Mouse (Mus musculus) neural tube, embryonic 10.5 days (tissue): ENCODE results near the gene Barx2.

Source experiments
- DNase-seq: peaks from one replicate; pipeline ENCODE4 v3.0.0-alpha.2; 2017; ENCODE audit warnings: low spot score; ENCODE audit errors: extremely low spot score

The Barx2 gene

GRCm38 (mm10) chr9:31839106-31840027 lies 73.9 kb downstream of the Barx2 start:
- no peak for DNase-seq

- DNase-seq = no peak
These were observed 75.2 kb downstream of the Barx2 start for GRCm38 (mm10) chr9:31838047-31838446.

DNA sequence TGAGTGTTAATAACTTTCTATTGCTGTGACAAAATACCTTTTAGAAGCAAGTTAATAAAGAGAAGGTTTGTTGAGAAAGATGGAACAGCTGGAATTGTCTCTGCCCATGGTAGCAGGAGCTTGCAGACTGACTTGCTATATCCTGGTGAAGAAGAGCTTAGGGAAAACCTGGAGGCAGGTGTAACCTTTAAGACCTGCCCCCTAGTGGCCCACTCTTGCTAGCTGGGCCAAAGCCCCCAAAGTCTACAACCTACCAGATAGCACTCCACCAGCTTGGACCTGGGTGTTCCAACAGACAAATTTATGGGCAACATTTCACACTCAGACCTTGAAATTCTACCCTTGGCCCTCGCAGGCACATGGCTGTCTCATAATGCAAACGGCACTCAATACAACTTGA lies 104.5 kb downstream of the Barx2 start:
- DNase-seq = no peak

DNA sequence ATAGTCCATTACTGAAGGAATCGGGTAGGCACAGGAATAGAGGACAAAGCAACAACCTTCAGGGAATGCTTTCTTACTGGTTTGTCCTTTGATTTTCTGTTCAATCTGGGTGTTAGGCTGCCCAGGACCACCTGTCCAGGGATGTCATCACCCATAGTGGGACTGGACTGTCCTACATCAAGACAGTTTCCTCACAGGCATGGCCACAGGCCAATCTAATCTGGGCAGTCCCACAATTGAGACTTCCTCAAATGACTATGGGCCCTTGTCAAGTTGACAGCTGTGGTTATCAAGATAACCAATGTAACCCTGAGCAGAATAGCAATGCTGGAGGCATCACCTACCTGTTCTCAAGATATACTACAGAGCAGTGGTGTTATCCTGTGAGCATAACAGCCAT lies 110.6 kb downstream of the Barx2 start:
- no peak for DNase-seq
